Mouse (Mus musculus): ENCODE data around the gene Dab1.

DNA sequence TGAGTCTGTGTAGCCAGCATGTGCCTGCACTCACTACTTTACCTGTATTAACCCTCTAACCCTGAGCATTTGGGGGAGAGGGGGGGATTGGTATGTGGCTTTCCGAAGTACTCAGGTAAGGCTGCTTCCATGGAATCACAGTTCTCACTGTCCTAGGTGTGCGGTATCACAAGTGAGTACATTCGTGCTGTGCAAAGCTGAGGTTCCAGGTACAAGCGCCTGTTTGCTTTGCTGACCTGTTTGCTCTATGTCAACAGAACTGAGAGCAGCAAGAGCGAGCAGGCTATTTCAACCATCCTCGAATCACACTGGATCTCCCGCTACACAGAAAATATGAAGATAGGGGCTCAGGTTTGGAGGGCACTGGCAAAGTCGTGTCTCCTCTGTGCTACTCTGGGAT is 1146.9 kb downstream of the Dab1 start, which contains the start of gene C8b:
- TF ChIP-seq CTCF (IDR thresholded peaks at IDR 0.05; ENCODE audit: borderline replicate concordance, insufficient read depth, low read depth, low read length): no peak
- TF ChIP-seq POLR2A (IDR thresholded peaks at IDR 0.05; ENCODE audit: borderline replicate concordance, insufficient read depth, low read length): no peak
